Mouse (Mus musculus) adrenal gland, postnatal 14 days (tissue): ENCODE measurements around the gene Nop10. TPM values are rescaled to one million over a fixed set of nuclear protein-coding genes. Genes with fewer than 3 reads are reported as not detected.
A peak's percentile ranks its signal among the peaks of the same experiment; 100 is the strongest.

Experiments
- DNase-seq: peaks from one replicate; pipeline ENCODE4 v3.0.0; 2021; ENCODE audit warnings: mixed read lengths
- long read RNA-seq, 2 experiments: library from polyadenylated mRNA; stranded (forward); transcript quantifications; one replicate each; pipeline ENCODE4 v2.0.0; 2021
- total RNA-seq: library from RNA; stranded (reverse); gene quantifications from 2 replicates; pipeline ENCODE4 v1.2.3, GENCODE M21; 2021

Gene Nop10
- total RNA-seq = 128 and 139 TPM in 2 replicates
- long read RNA-seq, experiment 1, transcript Nop10-201 (2 exons, 1,109 nt) = major isoform, 425 of 431 reads
- long read RNA-seq, experiment 1, partial matches to known transcripts = 3 of 431 reads
- long read RNA-seq, experiment 1, other reads (novel, unspliced or antisense) = 3 of 431 reads
- long read RNA-seq, experiment 2, transcript Nop10-201 (2 exons, 1,109 nt) = major isoform, 417 of 422 reads
- long read RNA-seq, experiment 2, partial matches to known transcripts = 2 of 422 reads
- long read RNA-seq, experiment 2, other reads (novel, unspliced or antisense) = 3 of 422 reads

GRCm38 (mm10) chr2:112261748-112262653 lies at the start of gene Nop10:
Nop10 (plus strand) TSS chr2:112261926.
- DNase-seq = peak; percentile 90

- DNase-seq = peak; percentile 9
These were observed 45.7 kb upstream of the Nop10 start for GRCm38 (mm10) chr2:112215977-112216376.

- no peak for DNase-seq
These were observed 44.1 kb upstream of the Nop10 start for GRCm38 (mm10) chr2:112217614-112218013.

GRCm38 (mm10) chr2:112220880-112221279 lies 40.8 kb upstream of the Nop10 start:
- no peak for DNase-seq

GRCm38 (mm10) chr2:112222607-112223006 lies 39.1 kb upstream of the Nop10 start:
- DNase-seq = no peak

- DNase-seq = no peak
These were observed 37.4 kb upstream of the Nop10 start for GRCm38 (mm10) chr2:112224356-112224755.

- no peak for DNase-seq
These were observed 29.1 kb upstream of the Nop10 start for GRCm38 (mm10) chr2:112232623-112233022.

- DNase-seq = no peak
These were observed 25.1 kb upstream of the Nop10 start for GRCm38 (mm10) chr2:112236620-112237019.

GRCm38 (mm10) chr2:112238006-112238405 lies 23.7 kb upstream of the Nop10 start:
- DNase-seq = no peak

- peak; percentile 92 for DNase-seq
These were observed 22.4 kb upstream of the Nop10 start, which contains the start of gene Lpcat4 for GRCm38 (mm10) chr2:112239212-112239934. Lpcat4 (plus strand) TSS chr2:112239468.

GRCm38 (mm10) chr2:112239935-112240721 lies 21.6 kb upstream of the Nop10 start:
- peak; percentile 30 for DNase-seq

GRCm38 (mm10) chr2:112241787-112242186 lies 19.9 kb upstream of the Nop10 start:
- no peak for DNase-seq

- no peak for DNase-seq
These were observed 16.4 kb upstream of the Nop10 start for GRCm38 (mm10) chr2:112245307-112245706.

GRCm38 (mm10) chr2:112246193-112246592 lies 15.5 kb upstream of the Nop10 start:
- no peak for DNase-seq

GRCm38 (mm10) chr2:112247323-112247722 lies 14.4 kb upstream of the Nop10 start:
- no peak for DNase-seq

- no peak for DNase-seq
These were observed 11.8 kb upstream of the Nop10 start for GRCm38 (mm10) chr2:112249780-112250453.

- DNase-seq = peak; percentile 57
These were observed 6.8 kb upstream of the Nop10 start for GRCm38 (mm10) chr2:112254675-112255515.

- no peak for DNase-seq
These were observed 2.3 kb upstream of the Nop10 start, which contains the start of gene Nutm1 for GRCm38 (mm10) chr2:112259241-112259962. Nutm1 (minus strand) TSS chr2:112259291.

GRCm38 (mm10) chr2:112262779-112263295 lies 1.1 kb downstream of the Nop10 start:
- DNase-seq = peak; percentile 22
